Mouse (Mus musculus): ENCODE data around the gene Carmil3.

The Carmil3 gene

DNA sequence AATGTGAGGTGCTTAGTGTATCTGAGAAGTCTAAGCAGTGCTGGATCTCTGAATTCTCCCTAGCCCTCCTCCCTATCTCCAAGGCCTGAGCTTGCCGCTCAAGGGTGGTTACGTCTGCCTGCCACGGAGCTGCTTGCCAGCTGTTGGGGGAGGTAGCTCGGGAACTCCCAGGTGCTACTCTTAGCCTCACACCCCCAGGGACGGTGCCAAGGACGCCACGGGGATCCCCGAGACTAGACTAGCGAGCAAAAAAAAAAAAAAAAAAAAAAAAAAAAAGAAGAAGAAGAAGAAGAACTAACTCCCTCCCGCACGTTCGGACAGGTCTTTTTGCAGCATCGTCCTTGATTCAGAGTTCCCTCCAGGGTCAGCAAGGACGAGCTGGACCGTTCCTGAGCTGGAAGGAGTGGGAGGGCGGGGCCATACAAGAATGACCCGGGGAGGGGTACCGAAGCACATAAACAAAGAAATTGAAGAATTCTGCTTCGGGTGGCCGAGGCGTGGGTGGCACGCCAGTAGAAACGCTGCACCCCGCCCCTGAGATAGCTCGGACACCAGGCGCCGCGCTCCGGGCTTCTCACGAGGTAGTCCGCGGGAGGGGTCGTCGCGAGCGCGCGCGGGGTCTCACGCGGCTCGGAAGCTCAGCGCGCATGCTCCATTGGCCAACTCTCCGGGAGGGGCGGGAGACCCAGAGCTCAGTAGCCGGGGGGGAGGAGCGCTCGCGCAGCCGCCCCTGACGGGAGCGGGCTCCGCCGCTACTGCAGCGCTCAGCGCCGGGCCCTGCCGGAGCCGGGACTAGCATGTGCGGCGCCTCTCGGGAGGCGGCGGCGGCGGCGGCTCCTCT lies at the start of gene Carmil3:
TSS of gene Carmil3 (plus strand) at position 291 of the 841 bp plus-strand sequence.
- peak; percentile 74 for DNase-seq (ENCODE audit: low read depth, low spot score)

DNA sequence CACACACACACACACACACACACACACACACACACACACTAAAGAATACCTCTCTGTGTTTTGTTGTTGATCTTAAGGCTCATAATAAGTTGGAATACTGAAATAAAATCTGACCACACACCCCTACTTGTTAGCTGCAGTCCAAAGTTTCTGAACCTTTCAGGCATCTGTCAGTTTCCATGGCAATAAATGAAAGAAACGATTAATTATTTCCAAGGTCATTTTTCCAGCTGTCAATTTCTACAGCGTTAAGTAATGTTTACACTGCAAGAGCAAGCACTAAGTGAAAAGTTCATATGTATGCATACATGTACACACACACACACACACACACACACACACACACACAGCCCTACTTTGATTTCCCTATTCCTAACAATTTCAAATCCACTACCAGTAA lies 32.8 kb upstream of the Carmil3 start:
- DNase-seq (ENCODE audit: low read depth, low spot score), result no peak

DNA sequence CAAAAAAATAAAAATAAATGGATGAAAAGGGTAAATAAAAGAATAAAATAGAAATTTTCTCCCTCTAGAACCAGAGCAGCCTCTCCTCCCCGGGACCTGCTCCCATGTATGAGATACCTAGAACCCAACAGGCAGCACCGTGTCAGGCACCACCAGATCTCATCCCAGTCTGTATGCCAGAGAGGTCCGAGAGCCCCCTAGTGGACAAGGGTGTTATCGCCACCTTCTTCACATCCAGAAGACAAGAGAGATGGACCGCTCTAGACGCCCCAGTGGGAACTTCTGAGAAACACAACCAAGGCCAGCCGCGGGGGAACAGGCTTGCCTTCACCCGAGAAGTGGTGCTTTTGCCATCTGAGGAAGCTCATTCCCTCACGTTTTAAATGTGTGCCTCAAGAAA lies 32.2 kb upstream of the Carmil3 start:
- DNase-seq (ENCODE audit: low read depth, low spot score), result peak; percentile 77

DNA sequence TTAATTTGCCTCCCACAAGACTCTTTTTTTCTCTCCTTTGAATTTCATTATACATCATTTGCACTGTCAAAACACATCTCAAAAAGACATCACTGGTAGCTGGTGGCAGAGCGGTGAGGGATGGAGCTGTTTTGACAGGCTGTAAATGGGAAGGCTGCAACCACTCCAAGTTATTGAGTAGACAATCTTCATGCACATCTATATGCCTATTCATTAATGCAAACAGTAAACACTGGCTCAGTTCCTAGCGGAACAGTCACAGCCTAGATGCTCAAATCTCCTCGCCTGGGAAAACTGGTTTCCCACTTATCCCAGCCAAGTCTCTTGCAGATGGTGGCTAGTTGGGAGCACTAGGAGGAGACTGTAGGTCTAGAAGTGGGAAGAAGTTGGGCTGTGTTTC lies 31.7 kb upstream of the Carmil3 start:
- DNase-seq (ENCODE audit: low read depth, low spot score), result no peak

DNA sequence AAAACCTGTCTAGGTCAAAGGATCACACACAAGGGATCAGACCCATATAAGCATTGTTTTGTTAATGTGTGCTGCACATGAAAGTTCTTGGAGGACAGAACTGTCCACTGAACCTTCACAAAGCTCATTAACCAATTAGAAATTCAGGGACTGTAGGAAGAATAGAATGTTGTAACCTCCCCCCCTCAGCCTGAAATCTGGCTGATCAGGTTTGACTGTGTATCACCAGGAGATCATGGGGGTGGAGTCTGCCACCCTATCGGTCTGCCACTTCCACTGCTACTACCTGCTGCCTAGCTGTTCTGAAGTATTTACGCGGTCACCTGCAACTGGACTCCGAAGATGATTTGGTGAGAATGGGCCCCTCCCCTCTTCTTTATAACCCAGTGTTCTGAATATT lies 30.7 kb upstream of the Carmil3 start:
- no peak for DNase-seq (ENCODE audit: low read depth, low spot score)

DNA sequence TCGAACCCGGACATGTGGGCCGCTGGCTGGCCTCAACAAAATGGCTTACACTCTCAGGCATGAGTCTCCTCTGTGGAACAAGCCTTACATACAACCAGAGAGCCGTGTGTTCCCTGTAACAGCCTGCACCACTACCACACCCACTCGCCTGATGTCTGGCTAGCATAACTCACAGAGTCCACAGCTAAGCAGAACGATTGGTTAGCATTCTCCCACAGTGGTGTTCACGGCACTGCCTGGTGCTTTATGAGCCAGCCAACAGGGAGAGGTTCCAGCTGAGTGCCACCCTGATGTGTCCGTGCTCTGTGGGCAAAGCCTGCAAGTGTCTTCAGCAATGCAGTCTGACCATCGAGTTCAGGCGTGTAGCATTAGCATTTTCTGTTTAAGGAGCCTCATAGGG lies 30.2 kb upstream of the Carmil3 start:
- DNase-seq (ENCODE audit: low read depth, low spot score), result no peak

DNA sequence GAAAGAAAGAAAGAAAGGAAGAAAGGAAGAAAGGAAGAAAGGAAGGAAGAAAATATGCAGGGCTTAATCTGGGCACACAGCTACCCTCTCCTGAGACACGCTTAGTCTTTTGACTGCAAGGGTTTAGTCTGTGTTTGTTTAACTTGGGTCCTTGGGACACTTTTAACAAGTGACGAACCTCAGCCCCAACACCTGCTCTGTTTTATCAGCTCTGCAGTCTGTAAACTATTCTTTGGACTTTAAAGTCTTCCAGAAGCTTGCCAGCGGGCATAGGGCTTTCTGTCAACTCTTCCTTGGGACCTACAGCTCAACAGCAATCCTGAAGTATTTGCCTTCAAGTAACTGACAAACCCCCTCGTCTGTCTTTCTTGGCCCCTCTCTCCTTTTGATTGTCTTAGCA lies 28.7 kb upstream of the Carmil3 start:
- no peak for DNase-seq (ENCODE audit: low read depth, low spot score)

DNA sequence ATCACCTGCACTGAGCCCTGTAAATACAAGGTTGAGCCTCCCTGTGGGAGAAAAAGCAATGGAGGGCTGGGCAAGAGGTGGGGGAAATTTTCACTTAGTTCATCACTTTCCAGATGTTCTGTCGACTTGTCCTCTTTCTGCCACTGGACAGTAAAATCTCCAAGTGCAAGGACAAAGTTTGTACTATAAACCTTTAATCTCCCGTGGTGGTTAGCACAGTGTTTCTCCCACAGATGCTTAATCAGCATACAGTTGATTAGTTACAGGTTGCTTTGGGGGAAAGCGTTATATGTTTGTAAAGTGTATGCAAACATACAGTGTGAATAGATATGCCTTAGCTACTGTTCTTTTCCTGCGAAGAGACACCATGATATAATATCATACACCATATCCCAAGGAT lies 24.0 kb upstream of the Carmil3 start:
- no peak for DNase-seq (ENCODE audit: low read depth, low spot score)

DNA sequence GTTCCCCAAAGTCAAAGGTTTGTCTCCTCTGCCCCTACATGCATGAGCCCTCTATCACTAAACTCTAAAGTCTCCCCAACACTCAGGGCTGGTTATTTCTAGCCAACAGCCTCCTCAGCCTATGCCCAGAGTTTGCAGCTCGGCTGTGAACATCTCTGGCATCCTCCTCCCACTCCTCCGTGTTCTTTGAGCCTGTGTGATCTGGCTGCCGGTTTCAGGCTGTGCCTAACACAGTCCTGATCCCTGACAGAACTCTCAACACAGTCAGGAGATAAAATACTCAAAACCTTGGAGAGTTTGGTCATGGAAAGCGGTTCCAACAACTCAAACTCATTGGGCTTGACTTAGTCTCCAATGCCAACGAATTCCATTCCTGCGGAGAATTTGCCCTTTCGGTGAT lies 23.3 kb upstream of the Carmil3 start:
- no peak for DNase-seq (ENCODE audit: low read depth, low spot score)

DNA sequence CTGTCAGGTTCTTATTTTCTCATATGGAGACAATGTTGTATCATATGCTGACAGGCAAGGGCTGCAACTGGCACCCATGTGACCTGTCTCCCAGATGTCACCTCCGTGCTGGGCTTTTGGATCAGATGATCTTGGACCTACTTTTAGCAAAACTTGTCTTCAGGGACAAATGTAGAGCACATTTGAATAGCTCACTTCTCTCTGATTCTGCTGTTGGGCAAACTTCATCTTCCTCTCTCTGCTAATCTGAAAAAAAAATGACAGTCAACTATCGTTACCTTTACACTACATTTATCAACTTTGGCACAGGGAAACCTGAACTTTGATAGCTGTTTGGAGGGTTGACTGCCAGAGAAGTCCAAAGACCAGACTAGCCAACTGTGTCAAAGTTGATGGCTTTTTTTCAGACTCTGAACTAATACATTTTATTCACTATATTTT lies 22.1 kb upstream of the Carmil3 start:
- DNase-seq (ENCODE audit: low read depth, low spot score), result no peak

DNA sequence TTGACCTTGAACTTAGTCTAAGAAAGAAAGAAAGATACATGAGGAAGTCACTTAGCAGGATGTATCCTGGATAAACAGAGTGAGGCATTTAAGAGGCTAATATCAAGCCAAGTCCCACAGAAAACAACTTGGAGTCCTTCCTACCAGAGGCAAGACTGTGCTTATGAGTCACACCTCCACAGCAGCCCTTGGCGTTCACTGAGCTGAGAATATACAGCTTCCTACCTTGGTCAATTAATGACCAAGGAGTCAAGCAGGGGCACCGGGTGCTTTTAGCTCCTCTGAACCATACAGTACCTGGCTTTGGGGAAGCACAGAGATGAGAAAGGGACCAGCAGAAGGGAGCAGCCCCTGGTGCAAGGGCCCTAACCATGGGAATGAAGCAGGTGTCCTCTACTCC lies 21.4 kb upstream of the Carmil3 start:
- DNase-seq (ENCODE audit: low read depth, low spot score), result no peak

DNA sequence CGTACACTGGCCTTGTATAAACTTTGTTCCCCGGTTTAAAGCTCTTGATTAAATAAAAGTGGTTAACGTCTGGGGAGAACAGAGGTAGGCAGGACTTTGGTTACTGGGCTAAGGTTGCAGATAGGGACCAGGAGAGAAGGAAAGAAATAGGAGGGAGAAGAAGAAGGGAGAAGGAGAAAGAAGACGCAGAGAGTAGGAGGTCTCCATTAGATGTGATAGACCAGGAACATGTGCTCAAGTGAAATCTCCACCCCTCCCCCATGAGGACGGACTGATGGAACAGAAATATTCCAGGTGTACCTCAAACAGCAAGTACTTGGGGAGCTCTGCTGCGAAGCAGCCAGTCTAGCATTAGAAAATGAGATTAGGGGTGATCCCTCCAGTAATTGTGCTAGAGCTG lies 20.6 kb upstream of the Carmil3 start:
- no peak for DNase-seq (ENCODE audit: low read depth, low spot score)

DNA sequence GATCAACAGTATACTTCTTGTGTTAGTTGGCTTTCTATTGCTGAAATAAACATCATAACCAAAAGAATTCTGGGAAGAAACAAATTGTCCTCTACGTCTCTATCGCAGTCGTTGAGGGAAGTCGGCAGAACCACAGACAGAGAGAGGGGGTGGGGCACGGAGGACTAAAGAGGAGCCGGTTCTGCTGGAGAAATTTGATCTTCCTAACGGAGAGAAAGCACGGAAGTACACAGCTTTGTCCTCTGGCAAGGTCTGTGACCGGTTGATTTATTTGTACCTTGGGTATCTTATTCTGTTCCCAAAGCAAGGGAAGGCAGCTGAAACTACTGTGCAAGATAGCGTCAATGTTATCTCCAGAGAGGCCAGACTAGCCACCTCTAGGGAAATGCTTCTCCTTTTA lies 19.6 kb upstream of the Carmil3 start:
- DNase-seq (ENCODE audit: low read depth, low spot score), result peak; percentile 18

DNA sequence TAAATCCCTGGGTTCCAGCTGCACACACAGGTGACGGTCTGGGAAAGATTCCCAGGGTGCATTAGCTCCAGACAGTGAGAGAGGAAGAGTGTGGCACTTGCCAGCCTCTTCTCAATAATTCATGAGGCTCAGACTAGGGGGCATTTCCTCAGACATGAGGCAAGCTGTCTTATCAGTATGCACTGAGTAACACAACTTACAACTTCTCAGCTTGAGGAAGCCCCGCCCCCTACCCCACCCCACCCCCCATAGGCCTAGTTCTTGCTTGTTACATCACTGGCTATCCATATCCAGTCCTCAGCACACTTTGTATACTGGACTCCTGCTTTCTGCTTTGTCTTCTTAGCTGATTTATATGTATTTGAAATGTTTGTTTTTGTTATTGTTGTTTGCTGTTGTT lies 14.8 kb upstream of the Carmil3 start:
- DNase-seq (ENCODE audit: low read depth, low spot score), result no peak

DNA sequence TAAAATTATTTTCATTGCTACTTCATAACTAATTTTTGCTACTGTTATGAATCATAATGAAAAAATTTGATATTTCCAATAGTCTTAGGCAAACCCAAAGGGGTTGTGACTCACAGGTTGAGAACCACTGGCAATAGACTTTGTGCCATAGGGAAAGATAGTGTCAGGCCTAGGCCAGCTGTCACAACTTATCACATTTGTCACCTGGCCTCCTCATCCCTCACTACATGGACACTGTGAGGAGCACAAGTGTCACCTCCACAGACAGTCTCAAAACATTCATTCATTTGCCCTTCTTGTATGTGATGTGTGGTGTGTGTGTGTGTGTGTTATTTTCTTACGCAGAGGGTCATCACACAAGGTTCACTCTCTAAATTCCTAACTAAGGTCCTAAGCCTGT lies 13.0 kb upstream of the Carmil3 start:
- no peak for DNase-seq (ENCODE audit: low read depth, low spot score)

DNA sequence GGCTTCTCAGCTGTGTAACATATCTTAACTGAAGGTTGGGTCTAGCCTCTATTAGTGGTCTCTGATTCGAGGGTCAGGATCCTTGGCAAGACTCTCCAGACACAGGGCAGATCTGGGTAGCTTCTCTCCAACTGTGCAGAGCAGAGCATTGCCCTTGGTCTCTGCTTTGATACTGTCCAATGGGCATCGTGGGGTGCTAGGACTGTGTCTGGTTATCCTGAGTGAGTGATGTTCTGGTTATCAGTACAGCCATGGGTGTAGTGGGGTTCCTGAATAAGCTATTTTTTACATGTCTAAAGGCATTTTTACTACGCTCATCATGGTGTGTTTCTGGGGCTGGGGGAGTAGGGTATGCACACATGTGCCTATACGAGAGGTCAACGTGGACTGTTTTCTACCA lies 12.6 kb upstream of the Carmil3 start:
- DNase-seq (ENCODE audit: low read depth, low spot score), result no peak

DNA sequence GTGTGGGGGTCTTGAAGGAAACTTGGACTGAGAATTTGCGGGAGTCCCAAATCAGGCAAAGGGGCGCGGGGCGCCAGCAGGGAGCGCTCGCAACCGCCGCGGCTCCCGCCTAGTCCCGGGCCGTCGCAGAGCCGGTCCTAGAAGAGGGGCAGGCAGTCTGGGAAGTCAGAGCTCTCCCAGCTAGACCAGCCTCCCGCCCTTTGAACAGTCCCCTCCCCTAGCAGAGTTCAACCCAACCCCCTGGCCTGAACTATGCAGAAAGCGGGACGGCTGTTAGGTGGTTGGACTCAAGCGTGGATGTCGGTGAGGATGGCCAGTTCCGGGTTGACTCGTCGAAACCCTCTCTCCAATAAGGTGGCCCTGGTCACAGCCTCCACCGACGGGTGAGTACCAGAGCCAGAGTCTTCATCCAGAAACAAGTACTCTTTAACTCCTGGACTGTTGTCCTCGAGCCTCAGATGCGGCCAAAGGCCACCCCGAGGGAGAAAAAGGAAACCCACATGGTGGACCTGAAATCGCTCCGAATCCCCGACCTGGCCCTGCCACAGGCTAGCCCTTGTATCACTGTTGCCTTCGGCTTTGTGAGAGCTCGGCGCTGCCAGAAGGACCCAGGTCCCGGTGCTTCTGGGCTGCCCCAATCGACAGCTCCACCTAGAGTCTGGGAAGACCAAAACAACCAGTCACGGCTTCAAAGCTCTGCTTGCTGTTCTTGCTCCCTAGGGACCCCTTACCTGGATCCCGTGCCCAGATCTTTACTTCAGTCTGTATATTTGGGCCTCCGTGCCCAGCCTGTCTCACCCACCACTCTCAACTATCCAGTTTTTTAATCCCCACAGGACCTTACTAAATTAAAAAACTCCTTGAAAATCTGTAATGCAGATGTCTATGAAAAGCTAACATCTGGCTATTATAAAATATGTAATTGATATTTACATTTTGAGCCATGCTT lies 11.5 kb upstream of the Carmil3 start, which contains the start of gene Dhrs4:
TSS of gene Dhrs4 (plus strand) at position 108 of the 949 bp plus-strand sequence.
- DNase-seq (ENCODE audit: low read depth, low spot score), result peak; percentile 80

DNA sequence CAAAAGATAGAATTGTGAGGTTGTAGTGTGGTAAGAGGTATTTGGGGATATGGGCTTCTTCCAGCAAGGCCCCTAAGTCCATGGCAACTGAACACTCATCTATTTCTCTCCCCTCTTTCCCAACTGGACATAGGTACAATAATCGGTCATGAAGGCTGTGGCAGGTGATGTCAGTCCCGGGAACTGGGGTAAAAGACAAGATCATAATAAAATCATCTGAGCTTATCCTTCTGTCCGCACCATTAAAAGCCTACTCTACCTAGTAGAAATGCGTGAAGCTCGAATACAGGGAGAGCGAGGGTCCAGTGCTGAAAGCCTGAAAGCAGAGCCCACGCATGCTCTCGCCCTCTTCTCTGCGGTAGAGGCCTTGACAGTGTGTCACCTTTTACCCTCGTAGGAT lies 10.8 kb upstream of the Carmil3 start:
- no peak for DNase-seq (ENCODE audit: low read depth, low spot score)

DNA sequence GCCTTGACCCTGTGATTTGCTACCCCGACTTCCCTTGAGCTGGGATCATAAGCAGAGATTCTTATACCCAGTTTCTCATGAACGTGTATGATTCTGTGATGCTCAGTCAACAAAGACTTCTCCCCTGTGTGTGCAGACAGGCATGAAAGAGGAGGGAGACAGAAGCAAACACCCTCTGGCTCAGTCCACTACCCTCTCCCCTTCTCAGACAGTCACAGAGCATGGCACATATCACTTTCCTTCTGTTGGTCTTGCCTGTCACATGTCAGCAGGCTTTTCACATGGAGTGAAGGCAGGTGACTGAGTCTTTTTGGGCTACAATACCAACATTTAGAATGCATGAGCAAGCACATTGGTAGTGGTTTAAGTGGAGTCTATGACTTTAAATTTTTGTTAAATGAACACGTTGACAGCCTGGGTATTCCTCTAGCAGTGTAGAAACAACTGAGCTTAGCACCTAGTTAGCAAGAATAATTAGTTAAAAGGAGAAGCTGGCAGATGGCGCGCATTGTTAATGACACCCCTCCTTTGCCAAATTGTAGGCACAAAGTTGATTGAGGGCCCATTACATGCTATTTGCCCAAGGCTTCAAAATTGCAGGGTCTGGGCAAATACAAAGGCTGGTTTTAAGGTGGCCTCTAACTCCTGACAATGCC lies 5.9 kb upstream of the Carmil3 start:
- no peak for DNase-seq (ENCODE audit: low read depth, low spot score)

DNA sequence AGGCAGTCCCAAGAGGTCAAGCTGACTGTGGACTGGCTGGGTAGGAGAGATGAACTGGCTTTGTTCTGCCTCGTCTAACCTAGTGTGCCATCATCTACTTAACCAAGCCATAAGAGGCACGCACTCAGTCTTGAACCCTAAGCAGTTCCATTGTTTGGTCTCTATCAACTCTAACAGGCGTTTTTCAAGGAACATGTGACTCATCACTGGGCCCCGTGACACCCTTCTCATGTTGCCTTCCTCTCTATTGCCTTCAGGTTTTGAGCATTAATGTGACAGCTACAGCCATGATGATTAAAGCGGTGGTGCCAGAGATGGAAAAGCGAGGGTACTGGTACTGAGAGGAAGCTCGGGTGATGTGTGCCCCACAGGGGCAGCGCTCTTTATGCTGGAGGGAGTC lies 3.6 kb upstream of the Carmil3 start:
- DNase-seq (ENCODE audit: low read depth, low spot score), result no peak

DNA sequence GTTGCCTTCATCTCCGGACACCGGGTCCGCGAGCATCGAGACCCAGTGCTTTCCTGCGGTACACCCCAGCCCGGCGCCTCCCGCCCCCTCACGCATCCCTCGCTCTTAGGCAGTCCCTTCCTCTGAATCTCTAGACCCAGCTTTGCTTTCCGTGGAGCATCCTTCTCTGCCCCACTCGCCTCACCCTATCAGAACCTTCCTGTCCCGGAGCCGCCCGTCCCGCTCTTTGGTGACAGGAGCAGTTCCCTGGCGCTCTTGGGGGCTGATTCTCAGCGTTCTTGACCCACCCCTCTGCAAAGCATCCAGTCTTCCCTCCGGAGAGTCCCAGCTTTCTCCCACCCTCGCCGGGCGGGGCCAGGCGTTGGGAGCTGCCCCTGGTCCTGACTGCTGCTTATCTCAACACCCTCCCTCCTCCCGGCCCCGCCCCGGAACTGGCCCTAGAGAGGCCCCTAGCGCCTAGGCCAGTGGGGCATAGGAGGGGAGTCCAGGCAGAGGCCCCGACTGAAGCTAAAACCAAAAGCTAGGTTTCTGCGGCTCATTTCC lies 911 bp downstream of the Carmil3 start:
- peak; percentile 64 for DNase-seq (ENCODE audit: low read depth, low spot score)

DNA sequence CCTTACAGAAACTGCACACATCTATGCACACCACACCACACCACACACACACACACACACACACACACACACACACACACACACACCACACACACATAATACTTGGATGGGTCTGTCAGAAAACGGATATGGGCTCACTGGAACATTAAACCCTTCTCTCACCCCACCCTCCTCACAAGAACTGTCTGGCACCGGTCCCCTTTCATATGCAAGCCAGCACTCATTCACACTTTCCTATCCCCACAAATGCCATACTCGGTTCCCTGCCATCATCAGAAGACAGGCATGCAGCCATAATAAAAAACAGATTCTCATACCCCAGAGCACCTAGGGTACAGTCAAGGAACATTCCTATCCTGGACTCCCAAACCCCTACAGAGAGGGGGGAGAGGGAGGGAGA lies 1.7 kb downstream of the Carmil3 start:
- no peak for DNase-seq (ENCODE audit: low read depth, low spot score)

All from mesoderm, embryonic 11.5 days (tissue).